Mouse (Mus musculus) spleen, postnatal 4 days (tissue): ENCODE measurements around the gene Ptgis.
"Not testable (repeated sequence)": the region's sequence is repeated elsewhere in the genome, so short reads cannot be mapped to it uniquely, and the experiment has no call there.

Experiments used
- DNase-seq, 2 experiments: peaks; one replicate each; pipeline ENCODE4 v3.0.0; 2022; ENCODE audit warnings: low spot score in 2 of 2

Ptgis gene

GRCm38 (mm10) chr2:167232132-167233008 lies 8.0 kb downstream of the Ptgis start:
- no peak for DNase-seq

- DNase-seq = no peak
These were observed 9.8 kb downstream of the Ptgis start for GRCm38 (mm10) chr2:167230554-167230953.

GRCm38 (mm10) chr2:167224937-167225336 lies 15.5 kb downstream of the Ptgis start:
- no peak for DNase-seq

- no peak for DNase-seq
These were observed 16.2 kb downstream of the Ptgis start for GRCm38 (mm10) chr2:167224194-167224593.

- DNase-seq = peak; percentile 51 to 73
These were observed 18.3 kb downstream of the Ptgis start for GRCm38 (mm10) chr2:167222152-167222551.

GRCm38 (mm10) chr2:167221159-167221845 lies 19.1 kb downstream of the Ptgis start:
- no peak for DNase-seq

- DNase-seq = no peak
These were observed 19.7 kb downstream of the Ptgis start for GRCm38 (mm10) chr2:167220736-167221135.

- peak; percentile 62 to 86 for DNase-seq
These were observed 21.1 kb downstream of the Ptgis start for GRCm38 (mm10) chr2:167219154-167219775.

GRCm38 (mm10) chr2:167213666-167214065 lies 26.7 kb downstream of the Ptgis start:
- DNase-seq = no peak

GRCm38 (mm10) chr2:167213076-167213475 lies 27.3 kb downstream of the Ptgis start:
- DNase-seq = no peak

GRCm38 (mm10) chr2:167212551-167212950 lies 27.9 kb downstream of the Ptgis start:
- DNase-seq = no peak

- no peak for DNase-seq
These were observed 28.3 kb downstream of the Ptgis start for GRCm38 (mm10) chr2:167212089-167212488.

GRCm38 (mm10) chr2:167209900-167210299 lies 30.5 kb downstream of the Ptgis start:
- DNase-seq = no peak

GRCm38 (mm10) chr2:167208984-167209383 lies 31.4 kb downstream of the Ptgis start:
- DNase-seq = no peak

GRCm38 (mm10) chr2:167205918-167206629 lies 34.3 kb downstream of the Ptgis start:
- no peak for DNase-seq

- DNase-seq = not testable (repeated sequence)
These were observed 35.7 kb downstream of the Ptgis start for GRCm38 (mm10) chr2:167204686-167205085.

GRCm38 (mm10) chr2:167203505-167204166 lies 36.8 kb downstream of the Ptgis start:
- no peak for DNase-seq

- no peak for DNase-seq
These were observed 38.7 kb downstream of the Ptgis start for GRCm38 (mm10) chr2:167201463-167202291.

GRCm38 (mm10) chr2:167198660-167199427 lies 41.6 kb downstream of the Ptgis start:
- DNase-seq = no peak

GRCm38 (mm10) chr2:167193361-167193760 lies 47.0 kb downstream of the Ptgis start:
- DNase-seq = no peak
